Mouse (Mus musculus): ENCODE results near the gene Olfr126.

Olfr126 gene

DNA sequence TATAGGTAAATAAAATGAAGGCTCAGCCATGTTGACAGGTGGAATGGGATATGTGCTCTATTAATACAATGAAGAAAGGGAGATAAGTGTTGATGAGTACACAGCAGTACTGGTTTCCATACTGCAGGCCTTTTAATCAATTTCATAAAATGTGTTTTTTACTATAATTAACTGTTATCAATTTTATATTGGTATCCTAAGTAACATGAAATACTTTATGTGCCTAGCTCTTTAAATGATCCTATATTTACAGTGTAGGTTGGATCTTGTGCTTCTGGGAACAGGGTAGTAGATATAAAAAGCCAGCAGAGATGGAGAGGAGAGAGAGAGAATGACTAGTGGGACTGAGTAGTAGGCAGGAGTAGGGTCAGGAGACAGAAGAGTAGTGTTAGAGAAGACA, at the start of gene Olfr126:
Olfr126 (plus strand) TSS at position 301 of the 400 bp plus-strand sequence.
- in situ Hi-C loops (cut with MboI, MseI), result no loop called here

GRCm38 (mm10) chr17:37799588-37799987, 47.7 kb upstream of the Olfr126 start, which contains the start of gene Olfr124:
TSS of gene Olfr124 (plus strand) at chr17:37799888.
- in situ Hi-C loops (cut with MboI, MseI), result no loop called here

DNA sequence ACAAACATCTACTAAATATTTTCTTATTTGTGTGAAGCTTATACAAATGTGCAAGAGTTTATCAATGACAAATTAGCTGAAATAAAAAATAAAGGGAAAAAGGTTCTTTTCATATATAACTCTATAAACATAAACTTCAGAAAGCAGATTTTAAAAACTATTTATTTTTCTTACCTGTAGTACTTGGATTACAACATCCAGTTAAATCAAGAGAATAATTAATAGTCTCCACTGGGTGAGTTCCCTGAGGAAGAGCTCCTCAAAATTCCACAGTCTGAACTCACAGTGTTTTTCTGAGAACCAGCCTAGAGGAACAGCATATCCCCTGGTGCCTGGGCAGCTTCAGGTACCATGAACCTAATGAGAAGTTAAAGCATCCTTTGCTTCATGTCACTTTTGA, 14.6 kb upstream of the Olfr126 start, which contains the start of gene Olfr125:
Olfr125 (plus strand) TSS at position 301 of the 400 bp plus-strand sequence.
- in situ Hi-C loops (cut with MboI, MseI), result no loop called here

GRCm38 (mm10) chr17:37863901-37864300, 16.6 kb downstream of the Olfr126 start:
- in situ Hi-C loops (cut with MboI, MseI), result no loop called here

DNA sequence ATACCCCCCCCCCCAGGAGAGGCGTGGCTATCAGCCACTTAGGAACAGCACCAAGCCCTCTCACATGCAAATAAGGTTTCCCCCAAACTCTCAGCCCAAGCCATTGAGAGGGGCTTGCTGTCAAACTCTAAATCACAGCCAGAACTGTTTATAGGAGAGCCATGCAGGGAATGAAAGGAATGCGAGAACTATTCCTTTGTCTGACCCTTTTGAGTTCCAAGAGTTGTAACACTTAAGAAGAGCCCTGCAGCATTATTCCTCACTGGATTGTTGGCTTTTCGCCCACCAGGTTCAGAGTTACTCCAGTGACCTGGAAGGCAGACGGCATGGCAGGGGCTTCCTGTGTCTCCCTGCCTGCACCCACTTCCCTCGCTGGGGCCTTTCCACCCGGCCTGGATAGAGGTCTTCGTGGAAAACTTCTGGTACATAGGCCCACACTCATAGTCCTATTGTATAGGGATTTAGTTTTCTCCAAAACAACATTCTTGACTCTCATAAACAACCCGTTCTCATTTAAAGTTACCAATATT, 22.5 kb downstream of the Olfr126 start:
- in situ Hi-C loops (cut with MboI, MseI), result no loop called here

- in situ Hi-C loops (cut with MboI, MseI), result no loop called here
These were observed 26.5 kb downstream of the Olfr126 start for GRCm38 (mm10) chr17:37873830-37874229.

GRCm38 (mm10) chr17:37900137-37900536, 52.9 kb downstream of the Olfr126 start, which contains the start of gene Olfr127:
TSS of gene Olfr127 (plus strand) at chr17:37900437.
- in situ Hi-C loops (cut with MboI, MseI), result no loop called here

All from T-helper 1 cell (primary cell).